Mouse (Mus musculus) brown adipose tissue, adult 24 weeks (tissue): ENCODE data around the gene Tec. TPM values are rescaled to one million over a fixed set of nuclear protein-coding genes. Genes with fewer than 3 reads are reported as not detected.

Experiments used
- H3K27ac ChIP-seq: fragments of 200-500 bp; replicated peaks from 2 replicates; pipeline ENCODE4 v1.5.1; 2012; ENCODE audit warnings: low read depth, mild to moderate bottlenecking, low read length
- H3K4me1 ChIP-seq: fragments of 200-500 bp; 2 replicates; pipeline ENCODE4 v1.6.1; 2012; ENCODE audit warnings: low read length, mixed read lengths; ENCODE audit not compliant: control insufficient read depth, insufficient read depth, insufficient read length
- H3K4me3 ChIP-seq: fragments of 200-500 bp; 2 replicates; pipeline ENCODE4 v1.5.1; 2012; ENCODE audit warnings: low read depth, mild to moderate bottlenecking, low read length, moderate library complexity; ENCODE audit not compliant: insufficient read depth
- polyA plus RNA-seq: library from polyadenylated mRNA; stranded (reverse); fragments of >200 nt; gene quantifications from 2 replicates; pipeline ENCODE4 v1.2.4, GENCODE M21; 2012; ENCODE audit not compliant: missing spikeins, insufficient read depth, insufficient read length

Tec gene
- polyA plus RNA-seq, 1 experiment, result 1.4 TPM

DNA sequence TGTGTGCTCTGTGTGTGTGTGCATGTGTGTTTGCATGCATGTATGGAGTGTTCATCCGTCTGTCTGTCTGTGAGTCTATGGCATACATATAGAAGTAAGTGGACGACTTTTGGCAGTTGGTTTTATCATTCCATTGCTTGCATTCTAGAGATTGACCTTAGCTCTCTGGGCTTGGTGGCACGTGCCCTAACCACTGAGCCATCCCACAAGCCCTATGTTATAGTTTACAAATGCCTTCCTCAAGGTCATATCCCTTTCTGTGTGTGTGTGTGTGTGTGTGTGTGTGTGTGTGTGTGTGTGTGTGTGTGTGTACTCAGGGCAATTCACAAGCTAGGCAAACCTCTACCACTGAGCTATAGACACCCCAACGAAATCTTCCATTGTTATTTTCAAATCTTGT lies 33.6 kb upstream of the Tec start:
- Histone ChIP-seq H3K27ac (no peak overlapping the region), H3K4me3 (no peak overlapping the region), H3K4me1 (peaks cover 8% of the 10 kb centered on the region)

DNA sequence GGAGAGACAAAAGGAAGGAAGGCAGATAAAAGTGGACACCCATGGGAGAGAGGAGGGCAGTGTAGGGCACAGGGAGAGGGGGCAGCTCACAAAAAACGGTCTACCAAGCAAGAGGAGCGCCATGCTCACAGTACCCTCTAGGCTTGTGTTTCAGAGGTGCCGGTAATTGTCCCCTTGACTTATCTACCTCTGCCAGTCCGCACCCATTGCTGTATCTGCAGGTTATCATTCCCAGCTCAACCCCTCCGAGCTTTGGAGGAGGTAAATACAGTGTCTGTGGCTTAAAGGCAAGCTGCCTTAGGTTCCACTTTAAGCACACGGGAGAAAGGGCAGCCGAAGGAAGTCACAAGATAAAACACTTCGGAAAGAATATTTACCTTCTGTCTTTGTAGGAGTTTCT lies 31.0 kb upstream of the Tec start:
- Histone ChIP-seq H3K4me3 (no peak overlapping the region), H3K27ac (no peak overlapping the region), H3K4me1 (peaks cover 7% of the 10 kb centered on the region)

DNA sequence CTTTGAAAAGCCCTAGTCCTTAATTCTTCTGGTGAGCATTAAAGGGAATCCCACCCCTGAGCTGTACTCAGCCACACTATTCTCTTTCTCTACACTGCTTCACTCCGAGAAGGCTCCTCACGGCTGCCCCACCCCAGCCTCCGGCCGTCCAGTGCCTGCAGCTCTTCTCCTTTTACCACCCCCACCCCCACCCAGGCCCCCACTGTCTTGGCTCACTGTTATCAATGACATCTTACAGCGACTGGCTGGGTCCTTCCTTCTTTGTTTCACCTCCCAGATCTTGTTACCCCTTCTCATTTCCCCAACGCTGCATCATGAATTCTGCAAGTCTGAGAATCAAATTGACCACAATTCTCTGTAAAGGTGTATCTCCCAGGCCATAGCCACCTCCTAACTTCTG lies 29.7 kb upstream of the Tec start:
- no peak overlapping the region for H3K27ac ChIP-seq
- no peak overlapping the region for H3K4me3 ChIP-seq

DNA sequence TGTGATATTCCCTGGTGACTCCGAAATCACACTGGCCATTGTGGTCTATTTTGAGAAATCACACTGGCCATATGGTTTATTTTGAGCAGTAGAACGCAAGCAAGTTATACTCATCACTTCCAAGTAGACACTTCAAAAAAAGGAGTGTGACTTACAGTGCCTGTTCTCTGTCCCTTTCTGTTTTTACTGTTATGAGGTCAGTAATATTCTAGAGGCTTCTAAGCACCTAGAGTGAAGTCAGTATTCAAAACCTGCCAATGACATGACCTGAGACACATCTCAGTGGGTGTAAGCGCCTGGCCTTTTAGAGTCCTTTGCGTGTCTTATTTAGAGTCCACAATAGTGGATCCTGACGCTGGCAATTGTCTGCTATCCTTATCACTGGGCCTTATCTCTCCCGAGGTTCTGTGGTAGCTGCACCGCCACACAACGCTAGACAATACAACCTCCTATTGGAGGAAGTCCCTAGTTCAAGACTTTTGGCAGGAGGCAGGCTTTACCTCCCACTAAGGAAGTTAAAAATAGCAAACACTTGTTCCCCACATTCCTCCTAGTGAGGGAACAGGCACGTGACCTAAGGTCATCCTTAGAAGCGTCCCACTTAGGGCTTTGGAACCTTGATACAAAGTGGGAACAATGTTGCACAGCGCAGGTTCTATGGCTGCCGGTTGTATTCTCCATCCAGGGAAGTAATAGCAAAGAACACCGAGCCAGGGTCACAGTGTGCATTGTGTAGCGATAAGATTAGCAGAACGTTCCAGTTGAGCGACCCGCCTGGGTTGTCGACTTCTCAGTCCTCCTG lies 28.4 kb upstream of the Tec start:
- Histone ChIP-seq H3K4me3 (no peak overlapping the region), H3K4me1 (peaks cover 2% of the 10 kb centered on the region; the same call in 1 of the 2 replicates), H3K27ac (no peak overlapping the region)

More for the DNA sequence above, 29.7 kb upstream of the Tec start:
- peaks cover 2% of the 10 kb centered on the region; the same call in 1 of the 2 replicates for H3K4me1 ChIP-seq

DNA sequence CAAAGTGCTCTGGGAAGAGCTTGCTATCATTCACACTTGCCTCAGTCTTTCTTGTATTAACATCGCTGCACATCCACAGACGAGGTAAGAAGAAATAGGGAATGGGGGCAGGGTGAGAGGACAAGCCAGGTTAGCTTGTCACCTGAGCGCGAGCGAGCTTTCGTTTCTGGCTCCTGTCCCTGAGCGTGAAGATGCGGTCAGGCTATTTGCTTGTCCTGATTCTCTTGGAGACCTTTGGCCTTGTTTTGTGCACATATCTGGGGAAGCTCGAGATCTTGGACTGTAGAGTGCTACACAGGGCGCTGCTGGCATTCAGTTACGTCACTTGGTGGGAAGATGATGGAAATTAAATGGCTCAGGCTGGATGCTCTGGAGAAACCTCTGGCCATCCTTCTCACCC lies 27.0 kb upstream of the Tec start:
- H3K4me3 ChIP-seq, result no peak overlapping the region
- no peak overlapping the region for H3K27ac ChIP-seq
- H3K4me1 ChIP-seq, result peaks cover 2% of the 10 kb centered on the region; the same call in 1 of the 2 replicates

DNA sequence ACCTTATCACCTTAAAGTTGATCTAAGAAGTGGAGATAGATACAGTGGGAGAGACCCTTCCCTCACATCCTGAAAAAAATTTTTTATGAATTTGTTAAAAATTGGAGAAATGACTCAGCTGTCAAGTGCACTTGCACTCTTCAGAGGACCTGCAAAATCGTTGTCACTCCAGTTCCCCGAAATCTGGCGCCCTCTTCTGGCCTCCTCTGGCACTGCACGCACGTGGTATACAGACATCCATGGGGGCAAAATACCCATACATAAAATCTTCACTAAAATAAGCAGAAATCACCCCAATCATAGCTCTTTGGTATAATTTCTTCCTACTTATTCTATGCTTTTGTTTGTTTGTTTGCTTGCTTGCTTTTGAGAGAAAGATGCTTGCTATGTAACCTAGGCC lies 25.7 kb upstream of the Tec start:
- Histone ChIP-seq H3K27ac (no peak overlapping the region), H3K4me1 (peaks cover 2% of the 10 kb centered on the region; the same call in 1 of the 2 replicates), H3K4me3 (no peak overlapping the region)

DNA sequence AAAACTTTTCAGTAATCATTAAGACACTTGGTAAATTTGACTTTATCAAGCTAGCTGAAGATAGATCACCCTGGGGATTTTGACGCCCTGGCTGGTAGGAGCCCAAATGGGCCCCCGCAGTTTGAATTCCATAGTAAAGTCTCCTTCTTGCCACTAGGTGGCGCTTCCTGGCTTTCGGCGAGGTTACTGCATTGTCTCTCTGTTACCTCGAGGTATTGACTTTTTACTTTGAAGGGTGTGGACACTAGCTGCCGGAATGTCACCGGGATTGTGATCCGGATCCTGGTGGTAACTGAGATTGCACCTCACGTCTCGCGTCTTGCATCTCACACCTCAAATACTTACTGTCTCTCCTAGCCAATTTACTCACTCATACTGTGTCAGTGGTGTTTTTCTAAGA lies 23.3 kb upstream of the Tec start:
- Histone ChIP-seq H3K27ac (no peak overlapping the region), H3K4me3 (no peak overlapping the region)

DNA sequence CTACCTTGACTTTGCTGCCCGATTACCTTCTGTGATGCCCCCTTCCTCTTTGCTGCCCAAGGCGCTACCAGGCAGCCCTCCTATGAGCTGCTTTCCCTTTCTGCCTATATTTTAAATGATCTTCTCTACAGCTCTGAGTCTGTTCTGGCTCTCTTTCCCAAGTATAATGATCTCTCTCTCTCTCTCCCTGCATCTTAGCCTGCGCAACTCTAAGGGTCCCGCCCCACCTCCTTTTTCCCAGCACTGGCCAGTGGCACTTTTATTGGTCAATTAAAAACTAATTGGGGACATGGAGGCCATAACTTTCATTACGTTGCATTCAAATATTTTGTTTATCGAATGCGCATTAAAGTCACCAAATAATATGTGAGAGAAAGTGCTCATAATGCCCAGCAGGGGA lies 20.0 kb upstream of the Tec start:
- Histone ChIP-seq H3K4me3 (no peak overlapping the region), H3K27ac (no peak overlapping the region), H3K4me1 (no peaks in the 10 kb centered on the region)

More for the DNA sequence above, 23.3 kb upstream of the Tec start:
- no peaks in the 10 kb centered on the region; the same call in 1 of the 2 replicates for H3K4me1 ChIP-seq

DNA sequence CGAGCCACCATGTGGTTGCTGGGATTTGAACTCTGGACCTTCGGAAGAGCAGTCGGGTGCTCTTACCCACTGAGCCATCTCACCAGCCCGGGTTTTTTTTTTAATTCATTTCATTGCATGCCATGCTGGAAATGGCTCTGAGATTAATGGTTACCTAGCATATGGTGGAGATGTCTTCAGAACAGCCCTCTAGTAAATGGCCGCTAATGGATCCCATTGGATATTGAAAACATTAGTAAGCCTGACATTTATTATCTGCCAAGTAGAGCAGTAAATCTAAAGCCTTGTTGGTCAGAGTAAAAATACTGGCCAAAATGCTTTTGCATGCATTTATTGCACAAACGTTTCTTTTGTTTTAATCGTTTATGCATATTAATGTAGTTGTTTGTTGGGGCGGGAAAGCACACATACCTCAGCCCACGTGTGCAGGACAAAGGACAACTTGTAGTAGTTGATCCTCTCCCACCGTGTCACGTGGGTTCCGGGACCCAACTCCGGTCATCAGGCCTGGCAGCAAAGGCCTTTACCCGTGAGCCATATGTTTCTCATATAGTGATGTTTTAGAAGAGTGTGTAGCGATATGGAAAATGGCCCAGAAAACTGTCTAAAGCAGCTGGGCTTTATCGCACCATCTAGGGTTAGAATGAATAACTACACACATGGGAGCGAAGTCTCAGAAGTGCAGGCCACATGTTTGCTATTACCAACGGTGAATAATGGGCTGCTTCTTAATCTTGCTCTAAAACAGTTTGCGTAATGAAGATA lies 18.4 kb upstream of the Tec start:
- no peak overlapping the region for H3K27ac ChIP-seq
- H3K4me3 ChIP-seq, result no peak overlapping the region
- H3K4me1 ChIP-seq, result no peaks in the 10 kb centered on the region

DNA sequence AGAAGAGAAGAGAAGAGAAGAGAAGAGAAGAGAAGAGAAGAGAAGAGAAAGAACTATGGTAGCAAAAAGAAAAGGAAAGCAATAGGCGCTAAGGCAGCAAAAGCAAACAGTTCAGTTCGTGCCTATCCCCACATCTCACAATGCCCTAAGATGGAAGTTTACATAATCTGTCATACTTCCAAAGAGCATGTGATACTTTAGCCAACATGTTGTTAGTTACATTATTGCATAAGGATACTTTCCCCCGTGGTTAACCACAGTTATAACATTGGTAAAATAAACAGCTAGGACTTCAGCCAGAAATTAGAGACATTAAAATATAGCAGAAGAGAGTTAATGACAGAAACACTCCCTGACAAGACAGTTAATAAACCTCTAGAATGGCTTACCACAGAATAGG lies 15.4 kb upstream of the Tec start:
- H3K27ac ChIP-seq, result no peak overlapping the region
- H3K4me1 ChIP-seq, result no peaks in the 10 kb centered on the region

DNA sequence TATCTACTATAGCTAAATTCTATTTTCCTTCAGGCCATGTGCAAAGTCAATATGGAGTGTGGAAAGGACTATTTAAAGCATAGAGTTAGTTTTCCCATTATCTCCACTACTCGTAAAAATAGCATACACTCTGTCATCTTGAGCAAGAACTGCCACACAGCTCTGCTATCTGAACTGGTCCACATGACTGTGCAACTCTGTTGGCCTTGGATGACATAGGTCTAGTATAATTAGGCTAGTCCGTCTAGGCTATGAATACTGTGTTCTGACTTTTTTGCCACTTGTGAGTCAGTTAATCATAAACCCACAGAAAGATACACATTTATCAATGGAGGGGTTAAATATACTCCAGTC lies 14.1 kb upstream of the Tec start:
- Histone ChIP-seq H3K4me3 (no peak overlapping the region), H3K4me1 (no peaks in the 10 kb centered on the region), H3K27ac (no peak overlapping the region)

More for the DNA sequence above, 15.4 kb upstream of the Tec start:
- no peak overlapping the region for H3K4me3 ChIP-seq

DNA sequence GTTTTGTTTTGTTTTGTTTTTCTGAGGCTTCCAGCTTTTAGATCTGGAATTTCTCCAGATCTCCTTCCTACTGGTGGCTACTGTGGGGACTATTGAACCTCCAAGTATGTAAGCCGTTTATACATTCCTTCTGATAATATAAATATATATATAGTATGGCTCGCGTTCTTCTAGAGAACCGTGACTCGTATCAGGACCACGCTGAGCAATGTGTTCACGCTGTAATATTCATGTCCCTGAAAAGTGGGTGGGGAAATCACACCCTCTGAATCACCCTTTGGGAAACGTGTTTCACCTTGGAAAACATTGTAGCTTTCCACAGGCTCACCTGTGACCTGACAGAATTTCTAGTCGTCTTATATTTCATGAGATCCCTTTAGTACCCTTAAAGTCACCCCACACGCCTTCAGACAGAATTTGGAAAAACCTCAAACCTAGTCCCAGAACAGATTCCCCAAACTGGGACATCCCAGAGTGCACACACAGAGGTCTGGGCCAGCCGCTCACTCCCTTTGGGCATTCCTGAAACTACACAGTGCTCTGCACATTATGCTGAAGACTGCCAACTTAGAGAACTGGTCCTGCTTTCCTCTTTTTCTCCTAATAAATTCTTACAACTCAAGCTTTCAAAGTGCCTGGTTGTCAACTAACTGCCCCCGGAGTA lies 13.6 kb upstream of the Tec start:
- Histone ChIP-seq H3K4me3 (no peak overlapping the region), H3K27ac (no peak overlapping the region), H3K4me1 (no peaks in the 10 kb centered on the region)

DNA sequence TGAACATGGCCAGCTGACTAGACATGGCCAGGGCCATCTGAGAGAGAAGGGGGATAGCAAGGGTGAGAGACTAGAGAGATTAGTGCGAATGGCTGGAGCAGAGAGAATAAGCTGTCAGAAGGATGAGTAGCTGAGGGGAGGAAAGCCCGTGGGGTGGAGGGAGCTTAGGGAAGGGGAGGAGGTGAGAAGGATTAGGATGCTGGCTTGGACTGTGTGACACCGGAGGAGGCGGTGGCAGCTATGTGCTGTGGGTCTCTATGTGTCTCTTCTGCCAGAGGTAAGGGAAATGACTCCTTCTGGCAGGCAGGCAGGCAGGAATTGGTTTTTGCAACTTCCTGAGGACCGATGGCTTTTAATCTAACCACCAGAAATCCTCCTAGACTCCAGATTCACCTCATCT lies 11.5 kb upstream of the Tec start:
- Histone ChIP-seq H3K4me1 (no peaks in the 10 kb centered on the region), H3K4me3 (no peak overlapping the region), H3K27ac (no peak overlapping the region)

DNA sequence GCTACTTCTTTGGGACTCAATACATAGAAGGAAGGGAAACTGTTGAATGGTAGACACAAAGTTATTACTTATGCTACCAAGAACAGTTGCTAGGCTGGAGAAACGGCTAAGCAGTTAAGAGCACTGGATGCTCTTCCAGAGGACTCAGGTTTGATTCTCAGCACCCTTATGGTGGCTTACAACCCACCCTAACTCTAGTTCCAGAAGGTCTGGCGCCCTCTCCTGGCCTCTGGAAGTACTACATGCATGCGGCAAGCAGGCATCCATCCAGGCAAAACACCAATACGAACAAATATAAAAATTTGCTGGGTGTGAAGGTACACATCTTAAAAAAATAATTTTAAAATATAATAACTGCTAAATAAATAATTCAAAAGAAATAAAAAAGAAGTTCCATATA lies 2.8 kb upstream of the Tec start:
- H3K27ac ChIP-seq, result no peak overlapping the region
- H3K4me1 ChIP-seq, result no peaks in the 10 kb centered on the region
- no peak overlapping the region for H3K4me3 ChIP-seq

DNA sequence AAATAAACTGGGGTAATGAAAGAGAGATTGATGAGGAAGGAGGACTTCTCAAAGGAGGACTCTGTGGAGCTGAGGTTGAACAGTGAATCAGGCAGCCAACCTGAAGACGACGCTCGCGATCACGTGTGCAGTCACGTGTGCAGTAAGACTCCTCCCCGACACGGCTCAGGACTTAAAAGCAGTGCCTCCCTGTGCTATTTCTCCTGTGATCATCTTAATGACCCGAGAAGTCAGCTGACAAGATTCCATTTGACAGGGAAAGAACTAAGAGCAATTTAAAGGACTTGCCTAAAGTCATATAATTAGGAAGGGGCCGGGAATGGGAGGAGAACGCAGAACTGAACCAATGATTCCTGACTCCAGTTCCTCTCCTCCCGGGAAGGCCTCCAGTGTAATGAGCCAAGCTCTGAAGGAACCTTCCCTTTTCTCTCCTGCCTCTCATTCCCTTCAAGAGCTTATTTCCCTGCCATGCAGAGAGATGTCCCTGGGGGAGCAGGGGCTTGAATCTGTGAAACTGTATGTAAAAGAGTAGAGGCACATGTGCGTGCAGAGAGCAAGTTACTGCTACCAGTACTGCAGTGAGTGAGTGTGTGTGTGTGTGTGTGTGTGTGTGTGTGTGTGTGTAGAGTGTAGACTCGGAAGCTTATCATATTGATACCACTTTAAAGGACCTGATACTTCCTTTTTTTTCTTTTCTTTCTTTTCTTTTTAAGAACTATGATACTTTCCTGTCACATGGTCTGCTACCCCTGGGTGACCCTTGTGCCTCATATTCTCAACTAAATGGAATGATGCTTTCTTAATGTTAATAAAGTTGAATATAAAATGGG lies 1.7 kb upstream of the Tec start:
- Histone ChIP-seq H3K4me1 (no peaks in the 10 kb centered on the region), H3K4me3 (no peak overlapping the region), H3K27ac (no peak overlapping the region)
